Mouse (Mus musculus): ENCODE results near the gene Ube2t. TPM values are rescaled to one million over a fixed set of nuclear protein-coding genes. Genes with fewer than 3 reads are reported as not detected.

The Ube2t gene
- polyA plus RNA-seq, 1 experiment from 2014 or later, result 35.1 TPM

GRCm38 (mm10) chr1:134947590-134947989 lies 14.8 kb upstream of the Ube2t start:
- no peaks in the 10 kb centered on the region for H3K27me3 ChIP-seq (ENCODE audit: control insufficient read depth, insufficient read depth, low read length)
- no peaks in the 10 kb centered on the region for H3K4me1 ChIP-seq (ENCODE audit: control insufficient read depth, insufficient read depth, low read length)
- H3K9ac ChIP-seq (replicated peaks; ENCODE audit: low read depth, low read length), result no peak overlapping the region
- H3K4me3 ChIP-seq (ENCODE audit: low read depth, low read length), result no peak overlapping the region
- no peak overlapping the region for H3K27ac ChIP-seq (ENCODE audit: low read length)
- no peak overlapping the region for H3K4me2 ChIP-seq (replicated peaks; ENCODE audit: low read depth, low read length)
- ATAC-seq (ENCODE audit: insufficient number of reproducible peaks, insufficient read depth, low FRiP score, low read depth), result no peak
- no peaks in the 10 kb centered on the region; the same call in 1 of the 2 replicates for H3K36me3 ChIP-seq (ENCODE audit: control insufficient read depth, insufficient read depth, low read length)
- WGBS, result 84% methylated on average over 7 of the region's 7 CpGs
- no peaks in the 10 kb centered on the region for H3K9me3 ChIP-seq (ENCODE audit: control insufficient read depth, low read depth, low read length)

DNA sequence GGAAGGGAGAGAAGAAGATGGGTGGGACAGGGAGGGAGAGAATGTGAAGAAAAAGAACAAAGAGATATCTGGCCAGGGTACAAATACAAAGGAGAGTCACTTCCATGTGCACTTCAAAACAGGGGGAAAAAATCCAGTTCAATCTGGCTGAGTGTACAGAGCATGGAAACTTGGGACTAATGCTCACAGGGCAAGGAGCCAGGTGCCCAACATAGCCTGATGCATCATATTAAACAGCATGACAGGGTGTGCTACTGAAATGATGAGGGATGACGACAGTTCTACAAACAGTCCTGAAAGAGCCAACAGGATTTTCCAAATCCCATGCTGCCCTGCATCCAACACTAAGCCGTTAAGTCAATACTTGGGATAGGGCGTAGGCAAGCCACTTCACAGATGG lies 12.4 kb upstream of the Ube2t start:
- 78% methylated on average over 3 of the region's 3 CpGs for WGBS
- Histone ChIP-seq H3K4me1 (ENCODE audit: control insufficient read depth, insufficient read depth, low read length) (peaks cover 5% of the 10 kb centered on the region; the same call in 1 of the 2 replicates), H3K9ac (replicated peaks; ENCODE audit: low read depth, low read length) (no peak overlapping the region)

DNA sequence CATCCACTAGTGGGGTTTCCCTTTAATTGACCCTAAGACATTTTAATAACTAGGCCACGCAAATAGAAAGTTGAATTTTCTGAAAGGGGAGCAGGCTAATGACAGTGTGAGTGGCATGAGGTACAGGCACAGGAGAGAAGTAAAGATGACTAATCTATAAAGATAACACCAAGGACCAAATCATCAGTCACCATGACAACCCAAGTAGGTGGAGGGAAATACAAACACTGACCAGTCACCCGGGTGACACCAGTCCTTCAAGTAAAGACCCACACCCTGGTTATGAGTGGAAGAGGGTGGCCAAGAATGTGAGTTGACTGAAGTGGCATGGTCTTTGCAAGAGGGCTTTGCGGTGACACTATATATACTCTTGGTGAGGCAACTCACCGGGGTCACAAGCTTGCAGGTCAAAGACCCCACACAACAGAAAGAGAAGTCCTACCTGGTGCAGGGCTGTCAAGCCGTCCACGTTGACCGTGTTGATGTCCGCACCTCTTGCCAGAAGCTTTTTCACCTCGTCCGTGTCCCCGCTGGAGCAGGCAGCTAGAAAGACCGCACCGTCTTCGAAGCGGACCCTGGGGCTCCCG lies 7.2 kb upstream of the Ube2t start:
- Histone ChIP-seq H3K4me2 (replicated peaks; ENCODE audit: low read depth, low read length) (peak overlapping the region; percentile 85), H3K9me3 (ENCODE audit: control insufficient read depth, low read depth, low read length) (no peaks in the 10 kb centered on the region), H3K27ac (ENCODE audit: low read length) (peak overlapping the region; percentile 80), H3K4me3 (ENCODE audit: low read depth, low read length) (peak overlapping the region; percentile 87), H3K9ac (replicated peaks; ENCODE audit: low read depth, low read length) (peak overlapping the region; percentile 84), H3K4me1 (ENCODE audit: control insufficient read depth, insufficient read depth, low read length) (peaks cover 5% of the 10 kb centered on the region; the same call in 1 of the 2 replicates), H3K36me3 (ENCODE audit: control insufficient read depth, insufficient read depth, low read length) (no peaks in the 10 kb centered on the region), H3K27me3 (ENCODE audit: control insufficient read depth, insufficient read depth, low read length) (no peaks in the 10 kb centered on the region)
- peak; percentile 34; the same call in 1 of the 2 replicates for ATAC-seq (ENCODE audit: insufficient number of reproducible peaks, insufficient read depth, low FRiP score, low read depth)
- 2% methylated on average over 16 of the region's 16 CpGs for WGBS

More for the DNA sequence above, 12.4 kb upstream of the Ube2t start:
- no peak overlapping the region for H3K27ac ChIP-seq (ENCODE audit: low read length)
- H3K4me2 ChIP-seq (replicated peaks; ENCODE audit: low read depth, low read length), result no peak overlapping the region
- H3K36me3 ChIP-seq (ENCODE audit: control insufficient read depth, insufficient read depth, low read length), result no peaks in the 10 kb centered on the region; the same call in 1 of the 2 replicates
- ATAC-seq (ENCODE audit: insufficient number of reproducible peaks, insufficient read depth, low FRiP score, low read depth), result no peak
- H3K9me3 ChIP-seq (ENCODE audit: control insufficient read depth, low read depth, low read length), result no peaks in the 10 kb centered on the region
- H3K27me3 ChIP-seq (ENCODE audit: control insufficient read depth, insufficient read depth, low read length), result no peaks in the 10 kb centered on the region
- no peak overlapping the region for H3K4me3 ChIP-seq (ENCODE audit: low read depth, low read length)

- Histone ChIP-seq H3K36me3 (ENCODE audit: control insufficient read depth, insufficient read depth, low read length) (no peaks in the 10 kb centered on the region), H3K9me3 (ENCODE audit: control insufficient read depth, low read depth, low read length) (no peaks in the 10 kb centered on the region), H3K27ac (ENCODE audit: low read length) (peak within 1 kb of the TSS; percentile 80), H3K27me3 (ENCODE audit: control insufficient read depth, insufficient read depth, low read length) (no peaks in the 10 kb centered on the region), H3K9ac (replicated peaks; ENCODE audit: low read depth, low read length) (peak within 1 kb of the TSS; percentile 84), H3K4me3 (ENCODE audit: low read depth, low read length) (peak within 1 kb of the TSS; percentile 87), H3K4me2 (replicated peaks; ENCODE audit: low read depth, low read length) (peak within 1 kb of the TSS; percentile 85), H3K4me1 (ENCODE audit: control insufficient read depth, insufficient read depth, low read length) (peaks cover 5% of the 10 kb centered on the region; the same call in 1 of the 2 replicates)
- under 1% methylated on average over 39 of the region's 39 CpGs for WGBS
- ATAC-seq (ENCODE audit: insufficient number of reproducible peaks, insufficient read depth, low FRiP score, low read depth), result peak; percentile 98
These were observed 6.7 kb upstream of the Ube2t start, which contains the start of gene Ppp1r12b for GRCm38 (mm10) chr1:134955637-134956176. Gene Ppp1r12b, minus strand, starts transcription at chr1:134955942.

- H3K4me1 ChIP-seq (ENCODE audit: control insufficient read depth, insufficient read depth, low read length), result peaks cover 7% of the 10 kb centered on the region; the same call in 1 of the 2 replicates
- ATAC-seq (ENCODE audit: insufficient number of reproducible peaks, insufficient read depth, low FRiP score, low read depth), result no peak
- no peaks in the 10 kb centered on the region for H3K36me3 ChIP-seq (ENCODE audit: control insufficient read depth, insufficient read depth, low read length)
- H3K27ac ChIP-seq (ENCODE audit: low read length), result no peak overlapping the region
- no peak overlapping the region for H3K9ac ChIP-seq (replicated peaks; ENCODE audit: low read depth, low read length)
- WGBS, result 60% methylated on average over 7 of the region's 7 CpGs
- H3K9me3 ChIP-seq (ENCODE audit: control insufficient read depth, low read depth, low read length), result no peaks in the 10 kb centered on the region
- H3K4me2 ChIP-seq (replicated peaks; ENCODE audit: low read depth, low read length), result no peak overlapping the region
- H3K4me3 ChIP-seq (ENCODE audit: low read depth, low read length), result no peak overlapping the region
- H3K27me3 ChIP-seq (ENCODE audit: control insufficient read depth, insufficient read depth, low read length), result no peaks in the 10 kb centered on the region
These were observed 1.7 kb upstream of the Ube2t start for GRCm38 (mm10) chr1:134960634-134961033.

- Histone ChIP-seq H3K4me2 (replicated peaks; ENCODE audit: low read depth, low read length) (peak overlapping the region; percentile 74), H3K27me3 (ENCODE audit: control insufficient read depth, insufficient read depth, low read length) (no peaks in the 10 kb centered on the region), H3K36me3 (ENCODE audit: control insufficient read depth, insufficient read depth, low read length) (no peaks in the 10 kb centered on the region; the same call in 1 of the 2 replicates), H3K4me3 (ENCODE audit: low read depth, low read length) (peak overlapping the region; percentile 72), H3K9ac (replicated peaks; ENCODE audit: low read depth, low read length) (peak overlapping the region; percentile 64), H3K9me3 (ENCODE audit: control insufficient read depth, low read depth, low read length) (no peaks in the 10 kb centered on the region), H3K27ac (ENCODE audit: low read length) (no peak overlapping the region; the same call in 1 of the 2 replicates), H3K4me1 (ENCODE audit: control insufficient read depth, insufficient read depth, low read length) (peaks cover 7% of the 10 kb centered on the region; the same call in 1 of the 2 replicates)
- ATAC-seq (ENCODE audit: insufficient number of reproducible peaks, insufficient read depth, low FRiP score, low read depth), result peak; percentile 33; the same call in 1 of the 2 replicates
- 2% methylated on average over 11 of the region's 11 CpGs for WGBS
These were observed 456 bp downstream of the Ube2t start for GRCm38 (mm10) chr1:134962821-134963220.

DNA sequence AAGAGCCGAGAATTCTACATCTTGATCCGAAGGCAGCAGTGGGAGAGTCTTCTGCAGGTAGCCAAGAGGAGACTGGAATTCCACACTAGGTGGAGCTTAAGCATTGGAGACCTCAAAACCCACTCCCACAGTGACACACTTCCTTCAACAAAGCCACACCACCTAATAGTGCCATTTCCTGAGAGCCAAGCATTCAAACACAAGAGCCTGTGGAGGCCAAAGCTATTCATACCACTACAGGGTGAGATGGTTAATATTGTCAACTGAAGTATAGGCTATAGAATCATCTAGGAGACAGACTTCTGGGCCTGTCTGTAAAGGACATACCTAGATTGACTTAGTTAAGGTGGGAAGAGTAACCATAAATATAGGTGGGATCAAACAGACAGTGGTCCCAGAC lies 3.1 kb downstream of the Ube2t start:
- no peak overlapping the region for H3K9ac ChIP-seq (replicated peaks; ENCODE audit: low read depth, low read length)

DNA sequence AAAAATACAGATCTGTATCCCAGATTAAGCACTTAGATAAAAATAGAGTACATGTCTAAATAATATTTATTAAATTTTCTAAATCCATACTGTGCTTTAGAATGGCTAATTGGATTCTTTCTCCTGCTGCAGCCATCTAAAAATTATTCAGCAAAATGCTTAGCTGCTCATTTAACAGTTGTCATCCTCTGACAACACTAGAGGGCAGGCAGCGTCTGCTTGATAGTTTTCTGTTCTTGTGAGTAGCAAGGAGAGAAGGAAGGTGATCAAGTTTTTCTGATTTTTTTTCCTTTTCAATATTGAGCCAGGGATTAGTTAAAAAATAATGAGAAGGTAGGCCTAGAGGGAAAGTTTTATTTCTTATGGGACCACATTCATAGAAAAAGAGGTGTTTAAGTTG lies 10.6 kb downstream of the Ube2t start:
- Histone ChIP-seq H3K27ac (ENCODE audit: low read length) (no peak overlapping the region), H3K4me1 (ENCODE audit: control insufficient read depth, insufficient read depth, low read length) (no peaks in the 10 kb centered on the region), H3K36me3 (ENCODE audit: control insufficient read depth, insufficient read depth, low read length) (peaks cover 19% of the 10 kb centered on the region), H3K4me2 (replicated peaks; ENCODE audit: low read depth, low read length) (no peak overlapping the region), H3K9me3 (ENCODE audit: control insufficient read depth, low read depth, low read length) (no peaks in the 10 kb centered on the region), H3K4me3 (ENCODE audit: low read depth, low read length) (no peak overlapping the region), H3K9ac (replicated peaks; ENCODE audit: low read depth, low read length) (no peak overlapping the region), H3K27me3 (ENCODE audit: control insufficient read depth, insufficient read depth, low read length) (no peaks in the 10 kb centered on the region)
- no peak for ATAC-seq (ENCODE audit: insufficient number of reproducible peaks, insufficient read depth, low FRiP score, low read depth)
- WGBS, result 64% methylated on average over 1 of the region's 1 CpGs

More for the DNA sequence above, 3.1 kb downstream of the Ube2t start:
- H3K27ac ChIP-seq (ENCODE audit: low read length), result no peak overlapping the region
- ATAC-seq (ENCODE audit: insufficient number of reproducible peaks, insufficient read depth, low FRiP score, low read depth), result no peak
- H3K36me3 ChIP-seq (ENCODE audit: control insufficient read depth, insufficient read depth, low read length), result peaks cover 5% of the 10 kb centered on the region; the same call in 1 of the 2 replicates
- no peak overlapping the region for H3K4me3 ChIP-seq (ENCODE audit: low read depth, low read length)
- H3K27me3 ChIP-seq (ENCODE audit: control insufficient read depth, insufficient read depth, low read length), result no peaks in the 10 kb centered on the region
- H3K4me1 ChIP-seq (ENCODE audit: control insufficient read depth, insufficient read depth, low read length), result peaks cover 7% of the 10 kb centered on the region; the same call in 1 of the 2 replicates
- no peak overlapping the region for H3K4me2 ChIP-seq (replicated peaks; ENCODE audit: low read depth, low read length)
- 93% methylated on average over 2 of the region's 2 CpGs for WGBS
- H3K9me3 ChIP-seq (ENCODE audit: control insufficient read depth, low read depth, low read length), result no peaks in the 10 kb centered on the region
